Mouse (Mus musculus): Measurements from ENCODE around the gene Pgp. TPM values are rescaled to one million over a fixed set of nuclear protein-coding genes. Genes with fewer than 3 reads are reported as not detected.

The Pgp gene
- polyA plus RNA-seq, 1 experiment = 100 TPM

GRCm38 (mm10) chr17:24520450-24520849 is 50.3 kb downstream of the Pgp start:
- DNase-seq (ENCODE audit: low read depth) = no peak

Other genes with a start within 250 kb of the Pgp start
- gene Tedc2, start 249.5 kb upstream of the Pgp start, polyA plus RNA-seq (2012; rRNA removed) = 7.1 and 8.9 TPM in 2 replicates
- 2.4 and 2.5 TPM in 2 replicates for gene Ccnf, start 218.9 kb upstream of the Pgp start, polyA plus RNA-seq (2012; rRNA removed)
- gene Abca17, start 119.3 kb upstream of the Pgp start, polyA plus RNA-seq (2012; rRNA removed) = 0.06 and 0.09 TPM in 2 replicates
- gene Abca3, start 118.4 kb upstream of the Pgp start, polyA plus RNA-seq (2012; rRNA removed) = 78.6 and 87.5 TPM in 2 replicates
- gene Rnps1, start 55.8 kb upstream of the Pgp start, polyA plus RNA-seq (2012; rRNA removed) = 96.6 and 102 TPM in 2 replicates
- 119 and 137 TPM in 2 replicates for gene Eci1, start 43.8 kb upstream of the Pgp start, polyA plus RNA-seq (2012; rRNA removed)
- 82.9 and 106 TPM in 2 replicates for gene Dnase1l2, start 27.3 kb upstream of the Pgp start, polyA plus RNA-seq (2012; rRNA removed)
- gene E4f1, start 79 bp upstream of the Pgp start, polyA plus RNA-seq (2012; rRNA removed) = 89.7 and 102 TPM in 2 replicates
- gene Bricd5, start 3.5 kb downstream of the Pgp start, polyA plus RNA-seq (2012; rRNA removed) = 4.7 and 5.4 TPM in 2 replicates
- gene Mlst8, start 8.7 kb downstream of the Pgp start, polyA plus RNA-seq (2012; rRNA removed) = 41.4 and 44.0 TPM in 2 replicates
- 1.7 and 2.1 TPM in 2 replicates for gene Caskin1, start 18.2 kb downstream of the Pgp start, polyA plus RNA-seq (2012; rRNA removed)
- gene Traf7, start 57.5 kb downstream of the Pgp start, polyA plus RNA-seq (2012; rRNA removed) = 169 and 195 TPM in 2 replicates
- 48.5 and 59.7 TPM in 2 replicates for gene Rab26, start 63.8 kb downstream of the Pgp start, polyA plus RNA-seq (2012; rRNA removed)
- 70.0 and 75.7 TPM in 2 replicates for gene Pkd1, start 79.4 kb downstream of the Pgp start, polyA plus RNA-seq (2012; rRNA removed)
- gene Tsc2, start 162.2 kb downstream of the Pgp start, polyA plus RNA-seq (2012; rRNA removed) = 133 and 141 TPM in 2 replicates
- 15.2 and 16.4 TPM in 2 replicates for gene Nthl1, start 162.3 kb downstream of the Pgp start, polyA plus RNA-seq (2012; rRNA removed)
- 61.6 and 83.0 TPM in 2 replicates for gene Slc9a3r2, start 179.9 kb downstream of the Pgp start, polyA plus RNA-seq (2012; rRNA removed)
- not detected in 2 replicates for gene Npw, start 188.1 kb downstream of the Pgp start, polyA plus RNA-seq (2012; rRNA removed)
- gene Zfp598, start 199.3 kb downstream of the Pgp start, polyA plus RNA-seq (2012; rRNA removed) = 51.3 and 56.6 TPM in 2 replicates
- 0.18 and 0.23 TPM in 2 replicates for gene Syngr3, start 219.6 kb downstream of the Pgp start, polyA plus RNA-seq (2012; rRNA removed)
- gene Gfer, start 225.8 kb downstream of the Pgp start, polyA plus RNA-seq (2012; rRNA removed) = 25.6 and 27.6 TPM in 2 replicates
- 6.2 and 7.1 TPM in 2 replicates for gene Noxo1, start 225.8 kb downstream of the Pgp start, polyA plus RNA-seq (2012; rRNA removed)
- gene Tbl3, start 237.3 kb downstream of the Pgp start, polyA plus RNA-seq (2012; rRNA removed) = 44.4 and 61.9 TPM in 2 replicates
- 2.3 and 3.4 TPM in 2 replicates for gene Rnf151, start 247.7 kb downstream of the Pgp start, polyA plus RNA-seq (2012; rRNA removed)
- gene Rps2, start 247.7 kb downstream of the Pgp start, polyA plus RNA-seq (2012; rRNA removed) = 2,300 and 2,553 TPM in 2 replicates

Measured in gonadal fat pad, adult 2 months (tissue).